Mouse (Mus musculus): Measurements from ENCODE around the gene 3110082I17Rik.

The 3110082I17Rik gene

GRCm38 (mm10) chr5:139311822-139312221, 148.5 kb downstream of the 3110082I17Rik start:
- no peak for ATAC-seq (ENCODE audit: insufficient number of reproducible peaks, low FRiP score, low TSS enrichment)

GRCm38 (mm10) chr5:139310477-139310876, 149.8 kb downstream of the 3110082I17Rik start:
- ATAC-seq (ENCODE audit: insufficient number of reproducible peaks, low FRiP score, low TSS enrichment) = no peak

GRCm38 (mm10) chr5:139309946-139310345, 150.4 kb downstream of the 3110082I17Rik start:
- no peak for ATAC-seq (ENCODE audit: insufficient number of reproducible peaks, low FRiP score, low TSS enrichment)
